Mouse (Mus musculus) megakaryocyte progenitor cell, adult 5-6 weeks (primary cell): ENCODE data around the gene Ppm1g. TPM values are rescaled to one million over a fixed set of nuclear protein-coding genes. Genes with fewer than 3 reads are reported as not detected.
"Not testable (repeated sequence)": the region's sequence is repeated elsewhere in the genome, so short reads cannot be mapped to it uniquely, and the experiment has no call there.

Experiments used
- ATAC-seq: replicated peaks from 2 replicates; pipeline ENCODE4 v1.8.0; 2016; ENCODE audit warnings: mild to moderate bottlenecking, moderate TSS enrichment, inconsistent platforms; ENCODE audit not compliant: poor library complexity
- total RNA-seq, 2 experiments: library from RNA; stranded (forward) in 1 of 2; stranded (reverse) in 1 of 2; fragments of 157-497, 149-512 nt in 1 of 2; fragments of 200-1000 nt in 1 of 2; gene quantifications; 2 replicates each; pipeline versions ENCODE4 v1.2.3 to v1.2.4; 2015 to 2017

Gene Ppm1g
- total RNA-seq, 2 experiments from 2014 or later = 131 to 168 TPM

DNA sequence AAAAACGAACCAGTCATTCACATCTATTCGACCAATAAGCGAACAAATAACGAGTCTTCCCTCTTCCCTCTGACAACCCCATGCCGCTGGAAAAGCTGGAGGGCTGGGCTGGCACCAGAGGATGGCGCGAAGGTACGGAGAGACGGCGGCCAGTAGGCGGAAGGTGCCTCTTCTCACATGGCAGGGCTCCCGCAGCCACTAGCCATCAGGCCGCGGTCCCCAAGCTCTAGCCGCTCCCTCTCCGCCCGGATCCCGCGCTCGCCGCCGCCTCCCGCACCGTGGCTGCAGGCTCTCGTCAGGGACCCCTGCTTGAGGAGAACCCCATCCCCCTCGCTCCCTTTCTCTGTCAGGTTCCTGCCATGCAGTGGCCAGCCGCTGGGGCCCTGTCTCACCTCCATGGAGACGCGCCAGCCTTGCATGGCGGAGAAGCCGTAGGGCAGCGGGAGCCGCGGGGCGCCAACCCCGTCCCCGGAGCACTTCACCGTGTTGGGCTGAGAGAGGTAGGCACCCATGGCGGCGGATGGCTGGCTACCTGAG, 508 bp downstream of the Ppm1g start:
- peak; percentile 7; the same call in 1 of the 2 replicates for ATAC-seq

DNA sequence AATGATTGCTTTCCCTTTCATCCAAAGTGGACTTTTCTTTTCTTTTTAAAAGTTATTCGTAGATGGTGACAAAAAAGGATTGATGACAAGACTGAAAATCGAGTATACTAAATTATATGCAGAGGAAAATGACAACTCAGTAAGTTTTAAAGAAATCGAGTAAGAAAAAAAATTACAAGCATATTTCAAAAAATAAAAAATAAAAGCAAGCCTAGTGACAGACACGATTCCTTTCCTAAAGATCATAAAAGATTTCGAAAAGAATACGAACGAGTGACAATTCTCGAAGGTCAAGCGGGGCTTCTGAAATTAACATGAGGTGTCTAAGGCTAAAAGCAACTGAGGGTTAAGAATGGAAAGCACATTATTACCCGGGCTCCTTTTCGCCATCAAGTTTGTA, 1.0 kb downstream of the Ppm1g start:
- ATAC-seq = no peak

DNA sequence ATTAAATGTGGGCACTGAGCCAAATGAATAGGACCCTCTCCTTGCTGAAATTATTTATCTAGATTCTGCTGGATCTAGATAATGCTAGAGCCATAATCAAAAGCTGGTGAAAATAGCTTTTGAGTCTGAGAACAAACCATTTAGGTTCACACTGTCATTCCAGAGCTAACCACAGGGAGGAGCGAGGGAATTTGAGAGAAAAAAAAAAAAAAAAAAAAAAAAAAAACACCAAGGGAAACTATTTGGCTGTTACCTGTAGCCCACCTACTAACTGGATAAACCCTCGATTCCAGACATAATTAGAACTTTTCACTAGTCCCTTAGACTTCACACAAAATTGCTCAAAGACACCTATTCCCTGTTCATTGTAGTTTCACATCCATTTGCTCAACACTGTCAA, 1.4 kb downstream of the Ppm1g start:
- ATAC-seq = peak; percentile 24; the same call in 1 of the 2 replicates

DNA sequence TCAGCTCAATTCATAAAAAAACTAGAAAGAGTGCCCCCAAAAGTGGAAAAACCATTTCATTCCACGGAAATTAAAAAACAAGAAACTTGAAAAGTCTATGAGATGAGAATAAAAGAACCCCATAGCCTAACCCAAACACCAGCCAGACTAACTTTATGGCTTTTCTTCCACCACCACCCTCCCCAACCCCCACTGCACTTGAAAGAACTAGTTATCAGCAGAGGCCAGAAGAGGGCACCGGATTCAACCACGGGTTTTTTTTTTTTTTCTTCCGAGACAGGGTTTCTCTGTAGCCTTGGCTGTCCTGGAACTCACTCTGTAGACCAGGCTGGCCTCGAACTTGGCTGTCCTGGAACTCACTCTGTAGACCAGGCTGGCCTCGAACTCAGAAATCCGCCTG, 2.2 kb downstream of the Ppm1g start:
- ATAC-seq = peak; percentile 40

DNA sequence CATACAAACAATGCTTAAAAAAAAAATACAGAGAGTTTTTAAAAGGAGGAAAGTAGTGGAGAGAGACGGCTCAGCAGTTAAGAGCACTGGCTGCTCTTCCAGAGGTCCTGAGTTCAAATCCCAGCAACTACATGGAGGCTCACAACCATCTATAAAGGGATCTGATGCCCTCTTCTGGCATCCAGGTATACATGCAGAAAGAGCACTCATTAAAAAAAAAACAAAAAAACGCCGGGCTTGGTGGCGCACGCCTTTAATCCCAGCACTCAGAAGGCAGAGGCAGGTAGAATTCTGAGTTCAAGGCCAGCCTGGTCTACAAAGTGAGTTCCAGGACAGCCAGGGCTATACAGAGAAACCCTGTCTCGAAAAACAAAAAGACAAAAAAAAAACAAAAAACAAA, 3.9 kb downstream of the Ppm1g start:
- not testable (repeated sequence) for ATAC-seq

DNA sequence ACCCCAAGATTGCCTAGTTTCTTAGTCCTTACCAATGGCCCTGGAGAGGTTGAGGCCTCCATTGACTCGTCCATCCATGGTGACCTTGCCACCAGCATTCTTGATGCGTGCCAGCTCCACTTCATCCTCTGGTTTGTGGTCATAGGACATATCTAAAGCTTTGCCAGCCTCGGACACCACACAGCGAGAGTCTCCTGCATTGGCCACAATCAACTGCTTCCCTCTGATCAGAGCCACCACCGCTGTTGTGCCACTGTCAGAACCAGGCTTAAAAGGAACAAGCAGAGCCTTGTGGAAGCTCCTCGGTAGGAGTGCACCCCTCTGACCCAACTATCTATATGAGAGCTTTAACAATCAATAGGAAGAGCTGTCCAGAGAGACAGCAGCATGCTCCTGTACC, 16.1 kb downstream of the Ppm1g start:
- ATAC-seq = no peak

DNA sequence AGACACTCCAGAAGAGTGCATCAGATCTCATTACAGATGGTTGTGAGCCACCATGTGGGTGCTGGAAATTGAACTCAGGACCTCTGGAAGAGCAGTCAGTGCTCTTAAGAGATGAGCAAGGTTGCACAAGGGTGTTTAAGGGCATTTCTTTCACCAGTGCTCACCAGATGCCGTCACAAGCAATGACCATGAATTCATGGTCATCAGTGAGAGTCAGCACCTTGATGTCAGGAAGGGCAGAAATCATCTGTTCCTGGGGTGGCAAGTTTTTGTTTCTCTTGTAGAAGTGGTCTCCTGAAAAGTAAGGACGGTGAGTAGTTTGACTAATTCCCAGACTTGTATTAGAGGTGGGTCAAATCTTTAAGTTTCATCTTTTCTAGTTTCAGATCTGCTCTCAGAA, 16.6 kb downstream of the Ppm1g start:
- ATAC-seq = no peak

DNA sequence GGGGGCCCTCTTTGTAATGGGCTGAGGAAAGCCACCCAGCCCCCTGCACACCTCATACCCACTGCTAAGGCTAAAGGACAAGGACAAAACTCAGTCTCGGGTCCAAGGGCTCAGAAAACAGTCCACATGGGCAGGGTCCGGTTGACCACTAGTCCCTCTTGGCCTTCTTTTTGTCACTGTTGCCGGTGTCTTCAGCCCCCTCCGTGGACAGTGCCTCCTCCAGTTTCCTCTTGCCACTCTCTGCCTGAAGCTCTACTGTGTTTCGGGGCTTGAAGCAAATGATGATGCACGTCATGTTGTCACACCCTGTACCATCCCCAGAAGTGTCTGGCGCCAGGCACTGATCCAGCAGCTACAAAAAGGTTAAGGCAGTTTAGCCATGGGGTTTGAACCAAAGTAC, 17.6 kb downstream of the Ppm1g start:
- ATAC-seq = no peak

DNA sequence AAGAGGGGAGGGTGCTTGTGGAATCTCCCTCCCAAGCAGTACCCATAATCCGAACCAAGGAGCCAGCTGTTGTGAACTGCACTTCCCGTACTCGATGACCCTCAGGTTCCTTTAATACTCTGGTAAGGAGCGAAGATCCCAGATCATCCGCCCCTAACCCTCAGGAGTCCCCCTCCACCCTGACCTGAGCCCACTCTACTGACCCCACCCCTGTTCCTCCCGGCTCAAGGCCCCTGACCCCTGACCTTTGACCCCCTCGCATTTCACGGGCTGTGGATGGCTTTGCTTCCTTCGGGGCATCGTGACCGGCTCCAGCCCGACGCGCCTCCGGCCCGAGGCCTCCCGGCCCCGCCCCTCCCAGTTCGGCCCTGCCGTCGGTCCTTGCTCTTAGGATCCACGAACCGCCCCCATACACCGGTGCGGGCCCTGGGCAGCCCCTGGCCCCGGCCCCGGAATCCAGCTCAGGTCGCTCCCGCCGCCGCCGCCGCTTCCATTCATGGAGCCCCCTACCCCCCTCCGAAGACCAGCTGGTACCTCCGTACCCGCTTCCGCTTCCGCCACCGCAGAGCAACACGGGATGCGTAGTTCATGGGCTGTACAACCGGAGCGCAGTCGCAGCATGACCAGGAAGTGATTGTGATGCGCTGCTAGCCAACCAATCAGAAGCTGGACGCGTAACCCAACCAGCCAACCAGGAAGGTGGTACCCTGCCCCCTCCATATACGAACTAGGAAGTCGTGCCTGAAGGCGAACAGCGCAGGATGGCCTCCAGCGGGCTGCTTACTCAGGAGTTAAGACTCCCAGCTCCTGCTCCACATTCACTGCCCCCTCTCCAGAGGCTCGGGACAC, 18.5 kb downstream of the Ppm1g start, which contains the start of gene Zfp513:
Gene Zfp513, minus strand, starts transcription at position 562 of the 849 bp plus-strand sequence.
- peak; percentile 96 for ATAC-seq

DNA sequence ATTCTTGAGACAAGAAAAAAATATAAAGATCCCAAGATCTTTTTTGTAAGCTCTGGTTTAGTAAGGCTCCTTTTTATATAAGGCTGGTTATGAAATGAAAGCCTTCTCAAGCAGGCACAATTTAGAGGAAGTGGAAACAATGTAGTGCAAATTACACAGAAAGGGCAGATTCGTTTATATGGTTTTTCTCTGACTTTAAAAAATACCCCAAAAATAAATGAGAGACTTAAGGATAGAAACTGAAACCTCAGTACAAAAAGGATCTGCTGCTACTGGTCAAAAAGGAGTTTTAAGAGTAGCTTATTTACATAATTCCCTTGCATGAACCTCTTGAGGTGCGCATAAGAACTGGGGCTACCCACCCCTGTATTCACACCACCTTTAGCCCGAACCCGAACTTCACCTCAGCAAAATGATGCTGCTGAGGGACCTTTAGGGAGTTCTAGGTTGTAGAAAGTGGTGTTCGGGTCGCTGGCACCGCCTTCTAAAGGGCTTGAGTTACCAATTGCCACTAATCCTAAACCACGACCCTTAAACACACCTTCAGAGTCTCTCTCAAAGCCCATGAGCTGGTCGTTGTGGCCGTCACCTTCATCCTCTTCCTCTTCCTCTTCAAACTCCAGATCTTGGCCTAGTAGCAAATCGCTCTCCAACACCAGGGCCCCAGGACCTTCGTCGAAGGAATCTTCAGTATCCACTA, 19.3 kb downstream of the Ppm1g start:
- no peak for ATAC-seq

DNA sequence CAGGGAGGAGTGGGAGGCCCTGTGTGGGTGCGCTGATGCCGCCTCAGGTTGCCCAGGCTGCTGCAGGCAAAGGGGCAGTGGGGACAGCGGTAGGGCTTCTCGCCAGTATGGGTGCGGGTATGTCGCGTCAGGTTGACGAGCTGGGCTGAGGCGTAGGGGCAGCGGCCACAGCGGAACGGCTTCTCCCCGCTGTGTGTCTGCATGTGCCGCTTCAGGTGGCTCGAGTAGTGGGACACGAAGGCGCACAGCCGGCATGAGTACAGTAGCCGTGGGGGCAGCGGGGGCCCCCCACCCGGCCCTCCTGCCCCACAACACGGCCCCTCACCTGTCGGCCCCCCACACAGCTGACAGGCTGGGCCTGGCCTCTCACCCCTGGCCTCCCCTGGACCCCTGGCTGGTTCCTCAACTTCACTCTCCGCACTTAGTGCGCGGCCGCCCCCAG, 20.1 kb downstream of the Ppm1g start:
- ATAC-seq = no peak

DNA sequence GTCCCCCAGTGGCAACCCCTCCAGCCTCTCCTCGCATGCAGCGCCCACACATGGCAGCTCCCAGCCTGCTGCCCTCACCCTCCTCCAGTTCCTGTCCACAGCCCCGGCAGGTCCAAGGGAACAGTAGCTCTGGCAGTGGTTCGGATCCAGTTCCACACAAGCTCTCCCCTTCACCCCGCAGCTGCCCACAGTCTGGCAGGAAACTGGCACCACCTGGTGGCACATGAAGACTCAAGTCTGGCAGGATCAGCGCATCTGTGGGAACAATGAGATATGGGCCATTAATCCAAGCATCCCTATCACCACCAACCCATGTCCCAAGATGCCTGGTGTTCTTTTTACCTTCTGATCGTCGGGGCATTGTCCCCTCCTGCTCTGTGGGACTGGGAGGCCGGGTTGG, 20.6 kb downstream of the Ppm1g start:
- ATAC-seq = no peak

DNA sequence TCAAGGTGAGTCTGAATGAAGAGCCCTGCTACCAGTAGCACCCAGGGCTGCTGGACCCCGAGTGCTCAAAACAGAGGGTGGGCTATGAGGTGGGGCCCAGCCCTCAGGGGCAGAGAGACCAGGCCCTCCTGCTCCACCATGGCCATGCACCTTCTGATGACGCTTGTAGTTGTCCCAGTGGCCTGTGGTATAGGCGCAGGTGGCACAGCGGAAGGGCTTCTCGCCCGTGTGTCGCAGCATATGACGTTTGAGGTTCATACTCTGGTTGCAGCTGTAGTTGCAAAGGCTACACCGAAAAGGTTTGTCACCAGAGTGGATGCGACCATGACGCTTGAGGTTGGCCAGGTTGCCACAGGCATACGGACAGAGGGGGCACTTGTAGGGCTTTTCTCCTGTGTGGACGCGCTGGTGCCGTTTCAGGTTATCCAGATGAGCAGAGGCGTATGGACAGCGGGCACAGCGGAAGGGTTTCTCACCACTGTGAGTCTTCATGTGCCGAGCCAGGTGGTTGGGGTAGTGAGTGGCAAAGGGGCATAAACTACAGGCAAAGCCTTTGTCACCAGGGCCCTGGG, 21.1 kb downstream of the Ppm1g start:
- no peak for ATAC-seq

DNA sequence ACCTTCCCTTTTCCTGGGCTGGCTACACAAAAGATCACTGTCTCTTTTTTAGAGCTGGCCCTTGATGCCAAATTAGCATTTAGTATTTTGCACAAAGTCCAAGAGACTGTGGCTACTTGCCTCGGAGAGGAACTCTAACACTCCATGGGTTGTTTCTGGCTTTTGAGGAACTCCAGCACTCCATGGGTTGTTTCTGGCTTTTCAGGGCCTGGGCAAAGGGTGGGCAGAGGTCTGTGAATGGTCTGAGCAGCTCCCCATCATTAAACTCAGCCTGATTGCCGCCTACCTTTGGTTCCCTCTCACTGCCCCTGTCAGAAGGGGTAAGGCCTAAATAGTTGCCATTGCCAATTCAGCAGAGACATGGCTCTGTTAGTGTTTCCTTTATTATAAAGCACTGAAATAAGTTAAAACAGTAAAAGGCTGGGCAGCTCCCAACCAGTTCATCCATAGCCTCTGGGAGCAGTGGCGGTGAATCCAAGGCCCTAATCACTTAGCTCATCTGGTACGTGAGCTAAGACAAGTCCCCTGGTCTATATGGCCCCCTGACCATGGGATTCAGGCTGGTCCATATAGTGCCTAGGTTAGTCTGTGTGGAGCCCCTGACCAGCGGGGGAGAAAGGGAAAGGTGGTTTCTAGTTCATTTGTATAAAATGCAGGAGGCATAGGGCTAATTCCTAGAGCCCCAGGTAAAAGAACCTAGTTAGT, 21.7 kb downstream of the Ppm1g start:
- no peak for ATAC-seq

DNA sequence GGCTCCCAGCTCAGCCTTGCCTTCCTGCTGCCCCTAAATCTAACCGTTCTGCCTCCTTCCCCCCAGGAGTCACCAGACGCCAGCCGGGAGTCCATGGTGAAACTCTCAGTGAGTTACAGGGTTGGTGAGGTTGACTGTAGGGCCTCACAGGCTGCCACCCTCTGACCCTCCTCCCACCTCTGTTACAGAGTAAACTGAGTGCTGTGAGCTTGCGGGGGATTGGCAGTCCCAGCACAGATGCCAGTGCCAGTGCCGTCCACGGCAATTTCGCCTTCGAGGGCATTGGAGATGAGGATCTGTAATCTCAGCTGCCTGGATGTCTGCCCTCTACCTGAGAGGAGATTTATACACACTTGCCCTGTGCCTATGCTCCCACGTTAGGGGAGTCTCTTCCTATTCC, 22.3 kb downstream of the Ppm1g start:
- ATAC-seq = no peak

DNA sequence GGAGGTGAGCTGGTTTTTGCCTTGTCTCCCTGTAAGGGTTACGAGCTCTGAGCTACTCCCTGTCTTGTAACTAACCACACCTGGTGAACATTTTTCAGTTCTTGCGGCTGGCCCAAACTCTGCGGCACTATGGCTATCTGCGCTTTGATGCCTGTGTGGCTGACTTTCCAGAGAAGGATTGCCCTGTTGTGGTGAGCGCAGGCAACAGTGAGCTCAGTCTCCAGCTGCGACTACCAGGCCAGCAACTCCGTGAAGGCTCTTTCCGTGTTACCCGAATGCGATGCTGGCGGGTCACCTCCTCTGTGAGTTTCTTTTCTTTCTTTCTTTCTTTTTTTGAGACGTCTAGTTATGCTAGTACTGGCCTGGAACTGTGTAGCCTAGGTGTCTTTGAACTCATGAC, 23.4 kb downstream of the Ppm1g start:
- no peak for ATAC-seq

DNA sequence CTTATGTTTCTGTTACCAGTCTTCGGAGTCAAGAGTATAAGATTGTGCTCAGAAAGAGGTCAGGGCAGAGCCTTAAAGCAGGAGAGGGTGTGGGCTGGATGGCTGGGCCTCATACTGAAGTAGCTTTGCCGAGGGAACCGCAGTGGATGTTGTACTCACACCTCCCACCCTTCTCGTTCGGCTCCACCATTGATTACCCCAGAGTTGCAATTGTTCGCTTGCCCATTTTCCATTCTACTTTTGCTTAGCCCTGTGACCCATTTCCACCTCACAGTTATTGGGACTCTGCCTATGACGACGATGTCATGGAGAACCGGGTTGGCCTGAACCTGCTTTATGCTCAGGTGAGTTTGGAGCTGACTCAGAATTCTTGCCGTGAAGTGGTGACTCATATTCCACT, 24.3 kb downstream of the Ppm1g start:
- no peak for ATAC-seq

DNA sequence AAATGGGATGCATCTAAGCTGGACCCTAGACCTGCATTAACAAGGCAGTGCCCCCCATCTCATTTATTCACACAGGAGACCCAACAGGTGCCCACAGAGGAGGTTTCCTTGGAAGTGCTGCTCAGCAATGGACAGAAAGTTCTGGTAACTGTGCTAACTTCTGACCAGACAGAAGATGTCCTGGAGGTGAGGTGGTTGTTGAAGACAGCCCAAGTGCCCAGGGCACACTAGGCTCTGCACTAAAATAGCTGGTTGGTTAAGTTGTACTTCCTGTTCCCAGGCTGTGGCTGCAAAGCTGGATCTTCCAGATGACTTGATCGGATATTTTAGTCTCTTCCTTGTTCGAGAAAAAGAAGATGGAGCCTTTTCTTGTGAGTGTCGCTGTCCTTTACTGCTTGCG, 24.8 kb downstream of the Ppm1g start:
- ATAC-seq = no peak

DNA sequence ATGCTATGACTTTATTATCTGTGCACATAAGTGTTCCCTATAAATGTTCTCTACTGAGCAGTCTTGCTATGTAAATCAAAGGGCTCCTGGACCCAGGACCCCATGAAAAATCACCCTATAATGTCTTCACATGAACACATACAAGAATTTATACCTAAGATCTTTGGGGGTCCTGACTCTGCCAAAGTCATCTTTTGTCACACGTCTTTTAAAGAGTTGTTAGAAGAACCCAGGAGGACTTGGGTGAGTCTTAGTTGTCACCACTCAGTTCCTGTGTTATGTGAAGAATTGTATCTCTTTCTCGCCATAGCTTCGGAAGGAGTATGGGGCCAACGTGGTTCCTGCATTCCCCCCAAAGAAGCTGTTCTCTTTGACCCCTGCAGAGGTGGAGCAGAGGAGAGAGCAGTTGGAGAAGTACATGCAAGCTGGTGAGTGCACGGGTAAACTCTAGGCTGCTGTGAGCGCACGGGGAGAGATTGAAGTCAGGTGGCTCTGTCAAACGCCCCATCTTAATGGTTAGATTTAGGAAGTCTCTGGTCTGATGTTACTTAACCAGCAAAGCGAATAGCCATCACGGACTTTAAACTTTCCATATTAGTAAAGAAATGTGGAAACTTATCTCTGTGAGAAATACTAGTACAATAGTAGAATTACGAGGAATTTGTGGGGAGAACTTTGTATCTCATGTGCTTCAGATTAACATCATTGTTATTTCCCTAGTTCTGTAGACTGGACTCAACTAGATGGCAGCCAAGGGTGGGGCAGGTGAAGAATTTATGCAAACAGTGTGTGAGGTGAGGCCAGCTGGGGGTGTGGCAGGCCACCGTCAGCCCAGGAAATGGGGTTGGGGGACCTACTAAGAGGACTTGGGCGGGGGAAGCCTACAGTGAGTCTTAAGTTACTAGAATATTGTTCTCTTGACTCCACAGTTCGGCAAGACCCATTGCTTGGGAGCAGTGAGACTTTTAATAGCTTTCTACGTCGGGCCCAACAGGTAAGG, 25.7 kb downstream of the Ppm1g start:
- no peak for ATAC-seq
